Mouse (Mus musculus) hindbrain, embryonic 11.5 days (tissue): ENCODE data around the gene Pik3r2. TPM values are rescaled to one million over a fixed set of nuclear protein-coding genes. Genes with fewer than 3 reads are reported as not detected.

Experiments
- ATAC-seq: fragments of 200-750 bp; cut with Nextera tagmentation; 2 replicates; pipeline ENCODE4 v1.8.0; 2017; ENCODE audit warnings: mild to moderate bottlenecking, moderate TSS enrichment, moderate library complexity; ENCODE audit not compliant: low FRiP score
- DNase-seq: peaks from one replicate; pipeline ENCODE4 v3.0.0-alpha.2; 2015; ENCODE audit warnings: low spot score
- H3K27ac ChIP-seq: fragments of 300-500 bp; sonication (generic); 2 replicates; pipeline ENCODE4 v1.5.1; 2014; ENCODE audit warnings: mild to moderate bottlenecking, low read depth, low read length
- H3K27me3 ChIP-seq: fragments of 300-500 bp; sonication (generic); 2 replicates; pipeline ENCODE4 v1.6.1; 2014; ENCODE audit warnings: mild to moderate bottlenecking, low read length, moderate library complexity, mixed read lengths; ENCODE audit not compliant: control insufficient read depth, insufficient read depth
- H3K36me3 ChIP-seq: fragments of 300-500 bp; sonication (generic); 2 replicates; pipeline ENCODE4 v1.6.1; 2014; ENCODE audit warnings: mild to moderate bottlenecking, low read length, moderate library complexity, mixed read lengths; ENCODE audit not compliant: control insufficient read depth, insufficient read depth
- H3K4me1 ChIP-seq: fragments of 300-500 bp; sonication (generic); replicated peaks from 2 replicates; pipeline ENCODE4 v1.6.1; 2014; ENCODE audit warnings: low read length, mixed read lengths; ENCODE audit not compliant: control insufficient read depth, insufficient read depth
- H3K4me2 ChIP-seq: fragments of 300-500 bp; sonication (generic); replicated peaks from 2 replicates; pipeline ENCODE4 v1.6.1; 2014; ENCODE audit warnings: mild to moderate bottlenecking, low read depth, low read length
- H3K4me3 ChIP-seq: fragments of 300-500 bp; sonication (generic); 2 replicates; pipeline ENCODE4 v1.5.1; 2014; ENCODE audit warnings: low read depth, low read length
- H3K9ac ChIP-seq: fragments of 300-500 bp; sonication (generic); 2 replicates; pipeline ENCODE4 v1.6.1; 2014; ENCODE audit warnings: low read depth, low read length
- H3K9me3 ChIP-seq: fragments of 300-500 bp; sonication (generic); 2 replicates; pipeline ENCODE4 v1.6.1; 2016; ENCODE audit warnings: low read length; ENCODE audit not compliant: control insufficient read depth
- WGBS: fragments of 180-500 bp; shearing (Covaris S2); extraction: QIAGEN DNeasy Blood & Tissue Kit; methylation state at CpG from one replicate; pipeline ENCODE4 v1.1.7; 2014; 5-methylcytosine and 5-hydroxymethylcytosine counted together
- polyA plus RNA-seq: library from polyadenylated mRNA; unstranded; fragments of >200 nt; fragmentation: Nextera tagmentation; extraction: Ambion mirVana; gene quantifications from 2 replicates; pipeline ENCODE4 v1.2.1, GENCODE M21; 2014

The Pik3r2 gene
- polyA plus RNA-seq, 1 experiment from 2014 or later = 31.5 TPM

GRCm38 (mm10) chr8:70746676-70747075 is 29.8 kb downstream of the Pik3r2 start:
- 72% methylated on average over 9 of the region's 9 CpGs for WGBS
- ATAC-seq = no peak
- Histone ChIP-seq H3K9me3 (no peaks in the 10 kb centered on the region), H3K4me2 (no peak overlapping the region), H3K4me1 (peaks cover 6% of the 10 kb centered on the region; the same call in 1 of the 2 replicates), H3K9ac (no peak overlapping the region), H3K4me3 (no peak overlapping the region), H3K36me3 (no peaks in the 10 kb centered on the region), H3K27ac (no peak overlapping the region), H3K27me3 (peaks cover 40% of the 10 kb centered on the region)
- no peak for DNase-seq

GRCm38 (mm10) chr8:70745691-70746220 is 30.8 kb downstream of the Pik3r2 start:
- peaks cover 44% of the 10 kb centered on the region for H3K27me3 ChIP-seq
- no peak overlapping the region for H3K4me3 ChIP-seq
- H3K36me3 ChIP-seq = no peaks in the 10 kb centered on the region
- WGBS = 58% methylated on average over 19 of the region's 19 CpGs
- no peak overlapping the region for H3K4me2 ChIP-seq
- peaks cover 6% of the 10 kb centered on the region; the same call in 1 of the 2 replicates for H3K4me1 ChIP-seq
- ATAC-seq (no peak), DNase-seq (no peak)
- no peak overlapping the region for H3K27ac ChIP-seq
- no peaks in the 10 kb centered on the region for H3K9me3 ChIP-seq
- H3K9ac ChIP-seq = no peak overlapping the region

DNA sequence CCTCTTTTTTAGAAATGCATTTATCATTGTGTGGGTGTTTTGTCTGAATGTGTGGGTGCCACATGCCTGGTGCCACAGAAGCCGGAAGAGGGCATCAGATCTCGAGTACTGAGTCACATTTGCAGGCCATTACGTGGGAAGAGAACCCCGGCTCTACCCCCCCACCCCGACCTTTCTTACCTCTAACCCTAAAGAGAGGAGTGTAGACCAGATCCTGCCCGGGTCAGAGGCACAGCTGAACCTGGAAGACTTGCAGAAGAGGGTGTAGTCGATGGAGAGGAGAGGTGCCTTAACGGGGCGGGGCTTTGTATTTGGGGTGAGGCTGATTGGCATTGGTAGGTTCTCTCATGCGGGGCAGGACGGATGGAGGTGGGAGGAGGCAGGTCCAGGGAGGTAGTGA is 31.7 kb downstream of the Pik3r2 start:
- DNase-seq (no peak), ATAC-seq (no peak)
- Histone ChIP-seq H3K36me3 (no peaks in the 10 kb centered on the region), H3K27me3 (peaks cover 45% of the 10 kb centered on the region), H3K4me2 (no peak overlapping the region), H3K9ac (no peak overlapping the region), H3K4me1 (peaks cover 6% of the 10 kb centered on the region; the same call in 1 of the 2 replicates), H3K4me3 (no peak overlapping the region), H3K27ac (no peak overlapping the region), H3K9me3 (no peaks in the 10 kb centered on the region)
- WGBS = 55% methylated on average over 11 of the region's 11 CpGs

GRCm38 (mm10) chr8:70743656-70744590 is 32.6 kb downstream of the Pik3r2 start:
- H3K4me1 ChIP-seq = peaks cover 6% of the 10 kb centered on the region; the same call in 1 of the 2 replicates
- no peaks in the 10 kb centered on the region for H3K36me3 ChIP-seq
- H3K4me3 ChIP-seq = peak overlapping the region; percentile 2
- WGBS = 4% methylated on average over 48 of the region's 48 CpGs
- DNase-seq (peak; percentile 60), ATAC-seq (peak; percentile 39)
- H3K9ac ChIP-seq = peak overlapping the region; percentile 54
- no peak overlapping the region for H3K27ac ChIP-seq
- H3K4me2 ChIP-seq = peak overlapping the region; percentile 23
- peaks cover 45% of the 10 kb centered on the region for H3K27me3 ChIP-seq
- no peaks in the 10 kb centered on the region for H3K9me3 ChIP-seq

- Histone ChIP-seq H3K4me1 (peaks cover 6% of the 10 kb centered on the region; the same call in 1 of the 2 replicates), H3K4me3 (peak overlapping the region; percentile 2), H3K36me3 (no peaks in the 10 kb centered on the region), H3K9ac (peak overlapping the region; percentile 54), H3K27ac (no peak overlapping the region), H3K9me3 (no peaks in the 10 kb centered on the region), H3K27me3 (peaks cover 46% of the 10 kb centered on the region), H3K4me2 (peak overlapping the region; percentile 23)
- WGBS = 2% methylated on average over 38 of the region's 38 CpGs
- ATAC-seq (peak; percentile 41; the same call in 1 of the 2 replicates), DNase-seq (no peak)
Observed at GRCm38 (mm10) chr8:70742981-70743655, 33.4 kb downstream of the Pik3r2 start.

GRCm38 (mm10) chr8:70742176-70742575 is 34.3 kb downstream of the Pik3r2 start:
- no peak for DNase-seq
- Histone ChIP-seq H3K4me1 (peaks cover 6% of the 10 kb centered on the region; the same call in 1 of the 2 replicates), H3K27ac (no peak overlapping the region), H3K36me3 (no peaks in the 10 kb centered on the region), H3K4me3 (no peak overlapping the region), H3K4me2 (no peak overlapping the region), H3K9ac (no peak overlapping the region), H3K27me3 (peaks cover 44% of the 10 kb centered on the region), H3K9me3 (no peaks in the 10 kb centered on the region)
- no peak for ATAC-seq
- WGBS = 68% methylated on average over 11 of the region's 11 CpGs

GRCm38 (mm10) chr8:70741661-70742060 is 34.9 kb downstream of the Pik3r2 start:
- Histone ChIP-seq H3K27me3 (peaks cover 40% of the 10 kb centered on the region), H3K9me3 (no peaks in the 10 kb centered on the region)
- no peak for DNase-seq

GRCm38 (mm10) chr8:70738211-70738610 is 38.3 kb downstream of the Pik3r2 start:
- Histone ChIP-seq H3K4me2 (no peak overlapping the region), H3K4me1 (peaks cover 4% of the 10 kb centered on the region; the same call in 1 of the 2 replicates), H3K9me3 (no peaks in the 10 kb centered on the region), H3K36me3 (no peaks in the 10 kb centered on the region), H3K9ac (no peak overlapping the region), H3K4me3 (no peak overlapping the region), H3K27ac (no peak overlapping the region), H3K27me3 (peaks cover 20% of the 10 kb centered on the region)
- no peak for DNase-seq
- WGBS = 73% methylated on average over 3 of the region's 3 CpGs
- ATAC-seq = no peak

More at GRCm38 (mm10) chr8:70741661-70742060, 34.9 kb downstream of the Pik3r2 start:
- no peak overlapping the region for H3K27ac ChIP-seq
- H3K4me1 ChIP-seq = peaks cover 6% of the 10 kb centered on the region; the same call in 1 of the 2 replicates
- no peak overlapping the region for H3K9ac ChIP-seq
- ATAC-seq = no peak
- no peak overlapping the region for H3K4me3 ChIP-seq
- H3K4me2 ChIP-seq = no peak overlapping the region
- no peaks in the 10 kb centered on the region for H3K36me3 ChIP-seq
- 58% methylated on average over 5 of the region's 5 CpGs for WGBS
